Mouse (Mus musculus) cerebellum, adult 2 months (tissue): ENCODE data around the gene Olfr1015. TPM values are rescaled to one million over a fixed set of nuclear protein-coding genes. Genes with fewer than 3 reads are reported as not detected.

Experiments
- DNase-seq, 2 experiments: peaks; one replicate each; pipeline ENCODE4 v3.0.0; 2021
- H3K27ac ChIP-seq: fragments of 200-500 bp; 2 replicates; pipeline ENCODE4 v1.5.1; 2012; ENCODE audit warnings: low read length, control low read depth, inconsistent platforms; ENCODE audit not compliant: insufficient read depth
- H3K27me3 ChIP-seq: fragments of 200-500 bp; 2 replicates; pipeline ENCODE4 v1.6.1; 2012; ENCODE audit warnings: inconsistent platforms, mild to moderate bottlenecking, low read length, moderate library complexity; ENCODE audit not compliant: control insufficient read depth, insufficient read depth
- H3K4me1 ChIP-seq: fragments of 200-500 bp; 2 replicates; pipeline ENCODE4 v1.6.1; 2011; ENCODE audit warnings: low read length; ENCODE audit not compliant: control insufficient read depth, insufficient read depth
- H3K4me3 ChIP-seq: fragments of 200-500 bp; replicated peaks from 2 replicates; pipeline ENCODE3; 2011; ENCODE audit warnings: mild to moderate bottlenecking, low read depth, low read length, control low read depth; ENCODE audit not compliant: insufficient read depth
- CTCF ChIP-seq: fragments of 200-500 bp; IDR thresholded peaks from 2 replicates; pipeline ENCODE4 v1.5.1; 2011; ENCODE audit warnings: low read depth, mild to moderate bottlenecking, control low read depth, low read length, moderate library complexity, borderline replicate concordance; ENCODE audit not compliant: insufficient read depth
- POLR2A ChIP-seq: fragments of 200-500 bp; IDR thresholded peaks from 2 replicates; pipeline ENCODE4 v1.6.1; 2011; ENCODE audit warnings: low read length, control low read depth, borderline replicate concordance; ENCODE audit not compliant: insufficient read depth
- polyA plus RNA-seq: library from polyadenylated mRNA; depleted of rRNA; stranded (reverse); fragments of >200 nt; gene quantifications from 2 replicates; pipeline ENCODE4 v1.2.3, GENCODE M21; 2012; rRNA removed

The Olfr1015 gene
- polyA plus RNA-seq, 1 experiment: not detected

DNA sequence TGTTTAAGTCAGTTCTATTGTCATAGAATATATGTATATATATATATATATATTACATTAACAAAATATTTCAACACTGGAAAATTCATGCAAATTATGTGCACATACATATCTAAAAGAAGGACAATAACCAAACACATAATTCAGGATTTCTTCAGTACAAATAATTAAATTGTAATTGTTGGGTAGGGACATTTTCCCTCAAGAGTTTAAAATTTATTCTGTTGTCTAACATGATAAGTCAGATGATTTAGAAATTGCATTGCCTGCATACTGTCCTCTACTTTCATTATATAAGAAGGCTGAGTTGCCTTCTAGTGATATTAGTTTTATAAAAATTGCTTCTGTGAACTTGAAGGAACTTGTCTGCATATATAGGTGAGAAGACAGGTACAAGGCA, 36.4 kb downstream of the Olfr1015 start, which contains the start of gene Olfr1018:
Olfr1018 (plus strand) TSS at position 301 of the 400 bp plus-strand sequence.
- TF ChIP-seq CTCF: no peak
- TF ChIP-seq POLR2A: no peak
- DNase-seq: no peak
- Histone ChIP-seq H3K27me3 (no peaks in the 10 kb centered on the region), H3K4me3 (no peak within 1 kb of the TSS), H3K4me1 (no peaks in the 10 kb centered on the region), H3K27ac (no peak within 1 kb of the TSS)

Other genes starting within 250 kb of the Olfr1015 start
- gene Olfr996, start 202.8 kb upstream of the Olfr1015 start, polyA plus RNA-seq: not detected in 2 replicates
- not detected in 2 replicates for gene Olfr998, start 193.1 kb upstream of the Olfr1015 start, polyA plus RNA-seq
- gene Olfr1000, start 170.1 kb upstream of the Olfr1015 start, polyA plus RNA-seq: not detected in 2 replicates
- gene Olfr1002, start 131.3 kb upstream of the Olfr1015 start, polyA plus RNA-seq: not detected in 2 replicates
- not detected in 2 replicates for gene Olfr154, start 117.6 kb upstream of the Olfr1015 start, polyA plus RNA-seq
- not detected in 2 replicates for gene Olfr1006, start 103.2 kb upstream of the Olfr1015 start, polyA plus RNA-seq
- not detected in 2 replicates for gene Olfr1008, start 92.6 kb upstream of the Olfr1015 start, polyA plus RNA-seq
- not detected in 2 replicates for gene Olfr1009, start 66.6 kb upstream of the Olfr1015 start, polyA plus RNA-seq
- gene Olfr1012, start 19.3 kb upstream of the Olfr1015 start, polyA plus RNA-seq: not detected in 2 replicates
- gene Olfr1013, start 14.9 kb upstream of the Olfr1015 start, polyA plus RNA-seq: not detected in 2 replicates
- gene Olfr1014, start 9.3 kb upstream of the Olfr1015 start, polyA plus RNA-seq: not detected in 2 replicates
- gene Olfr1016, start 20.5 kb downstream of the Olfr1015 start, polyA plus RNA-seq: not detected in 2 replicates
- gene Olfr1018, start 36.5 kb downstream of the Olfr1015 start, polyA plus RNA-seq: not detected in 2 replicates
- gene Olfr1019, start 63.5 kb downstream of the Olfr1015 start, polyA plus RNA-seq: not detected in 2 replicates
- gene Olfr1020, start 65.0 kb downstream of the Olfr1015 start, polyA plus RNA-seq: not detected in 2 replicates
- gene Olfr1022, start 86.6 kb downstream of the Olfr1015 start, polyA plus RNA-seq: not detected in 2 replicates
- gene Olfr1023, start 103.6 kb downstream of the Olfr1015 start, polyA plus RNA-seq: not detected in 2 replicates
- gene Olfr1024, start 123.0 kb downstream of the Olfr1015 start, polyA plus RNA-seq: not detected in 2 replicates
- not detected in 2 replicates for gene Olfr1025-ps1, start 133.2 kb downstream of the Olfr1015 start, polyA plus RNA-seq
- not detected in 2 replicates for gene Olfr1026, start 139.5 kb downstream of the Olfr1015 start, polyA plus RNA-seq
- not detected in 2 replicates for gene Olfr1028, start 168.4 kb downstream of the Olfr1015 start, polyA plus RNA-seq
- gene Olfr1029, start 191.9 kb downstream of the Olfr1015 start, polyA plus RNA-seq: not detected in 2 replicates
- not detected in 2 replicates for gene Olfr1030, start 197.3 kb downstream of the Olfr1015 start, polyA plus RNA-seq
- gene Olfr1031, start 208.3 kb downstream of the Olfr1015 start, polyA plus RNA-seq: not detected in 2 replicates
- gene Olfr1032, start 223.5 kb downstream of the Olfr1015 start, polyA plus RNA-seq: not detected in 2 replicates
- gene Olfr1033, start 238.6 kb downstream of the Olfr1015 start, polyA plus RNA-seq: 0.11 and 0.21 TPM in 2 replicates